Mouse (Mus musculus) lung, adult 2 months (tissue): Measurements from ENCODE around the gene Rab5c.

Experiments
- CTCF ChIP-seq: fragments of 200-500 bp; IDR thresholded peaks from 2 replicates; pipeline ENCODE4 v1.5.1; 2011; ENCODE audit warnings: mild to moderate bottlenecking, low read length, control low read depth; ENCODE audit not compliant: insufficient read depth
- POLR2A ChIP-seq: fragments of 200-500 bp; IDR thresholded peaks from 2 replicates; pipeline ENCODE4 v1.6.1; 2011; ENCODE audit warnings: low read depth, mild to moderate bottlenecking, control low read depth, low read length, borderline replicate concordance; ENCODE audit errors: extremely low read depth

GRCm38 (mm10) chr11:100782568-100782967 lies 44.6 kb upstream of the Rab5c start:
- TF ChIP-seq CTCF (no peak), POLR2A (no peak)
